ENCODE assay signal across 8 mouse cellular contexts in genomic region chr3:88139243-88140177, GRCm38 (mm10). TPM values are rescaled to one million over a fixed set of nuclear protein-coding genes. Genes with fewer than 3 reads are reported as not detected.
A peak's percentile ranks its signal among the peaks of the same experiment; 100 is the strongest.
DNase-seq lines count a peak whose midpoint lies in the region; ATAC-seq and TF ChIP-seq lines count a peak whose summit lies in the region.

No protein-coding gene starts in this region.

- no peak for TF ChIP-seq CTCF in liver, adult 2 months (IDR thresholded peaks at IDR 0.05; ENCODE audit: low read depth, low read length)

- no peak for TF ChIP-seq POLR2A in liver, adult 2 months (IDR thresholded peaks at IDR 0.05; ENCODE audit: extremely low read depth, insufficient read depth, low read length)

- H3K9me3 ChIP-seq in midbrain, embryonic 15.5 days = no peaks in the 10 kb centered on the region

- peak overlapping the region; percentile 93 for H3K9ac ChIP-seq in liver, adult 2 months (ENCODE audit: low read depth, low read length)
- H3K9ac ChIP-seq in midbrain, embryonic 15.5 days = peak overlapping the region; percentile 36; the same call in 1 of the 2 replicates

- no peaks in the 10 kb centered on the region for H3K36me3 ChIP-seq in liver, adult 2 months (ENCODE audit: control insufficient read depth, insufficient read depth, low read length)
- no peaks in the 10 kb centered on the region for H3K36me3 ChIP-seq in midbrain, embryonic 15.5 days (replicated peaks)

- H3K4me3 ChIP-seq in liver, adult 2 months (ENCODE audit: insufficient read depth, low read depth, low read length) = peak overlapping the region; percentile 89
- H3K4me3 ChIP-seq in midbrain, embryonic 15.5 days = peak overlapping the region; percentile 43

- peaks cover 27% of the 10 kb centered on the region for H3K4me1 ChIP-seq in liver, adult 2 months (ENCODE audit: control insufficient read depth, insufficient read depth, low read length)
- H3K4me1 ChIP-seq in midbrain, embryonic 15.5 days = peaks cover 42% of the 10 kb centered on the region

- WGBS in liver, adult 2 months = 33% methylated on average over 25 of the region's 25 CpGs
- 17% methylated on average over 25 of the region's 25 CpGs for WGBS in midbrain, embryonic 15.5 days

- peak; percentile 45 for DNase-seq in liver, adult 2 months (ENCODE audit: extremely low read depth, low read depth, low spot score)
- DNase-seq in liver = no peak
- DNase-seq in heart, adult 9 months (ENCODE audit: low spot score in 2 of 2) = peak; percentile 38 to 39
- DNase-seq in kidney, postnatal 25 days = peak; percentile 37 to 58
- DNase-seq in gastrocnemius, adult 18-20 months (ENCODE audit: low spot score) = no peak

- peak overlapping the region; percentile 88 for H3K4me2 ChIP-seq in midbrain, embryonic 15.5 days

- peak; percentile 27; the same call in 1 of the 2 replicates for ATAC-seq in cerebellum, adult (ENCODE audit: insufficient number of reproducible peaks, low FRiP score, low TSS enrichment)
- no peak for ATAC-seq in midbrain, embryonic 15.5 days (replicated peaks)
- no peak; the same call in 1 of the 2 replicates for ATAC-seq in frontal cortex, adult (ENCODE audit: low TSS enrichment)

- no peaks in the 10 kb centered on the region for H3K27me3 ChIP-seq in liver, adult 2 months (ENCODE audit: control insufficient read depth, insufficient read depth, low read length)
- peaks cover 18% of the 10 kb centered on the region for H3K27me3 ChIP-seq in midbrain, embryonic 15.5 days (replicated peaks)

- peaks cover 20% of the 10 kb centered on the region; the same call in 1 of the 2 replicates for H3K79me2 ChIP-seq in liver, adult 2 months (ENCODE audit: control insufficient read depth, insufficient read depth, low read length)

- peak overlapping the region; percentile 100 for H3K27ac ChIP-seq in liver, adult 2 months (replicated peaks; ENCODE audit: insufficient read depth, low read depth, low read length)
- H3K27ac ChIP-seq in midbrain, embryonic 15.5 days = peak overlapping the region; percentile 69

RNA-seq across cellular contexts. Expression of gene Mef2d, which starts 2.7 kb away (rescaled TPM):
- total RNA-seq in liver, adult 2 months (2014; rRNA removed) = 3.7 and 6.2 TPM in 2 replicates
- polyA plus RNA-seq in liver, adult 2 months (2012; rRNA removed) = 17.7 and 22.2 TPM in 2 replicates
- polyA plus RNA-seq in midbrain, embryonic 15.5 days (2015; fragmentation: Nextera tagmentation; extraction: Ambion mirVana) = 23.2 and 25.3 TPM in 2 replicates
- total RNA-seq in gastrocnemius, adult 18-20 months (2021) = 100 to 1,000 TPM; 174 to 196 TPM

RNA-seq across cellular contexts. Expression of gene Iqgap3, which starts 57.7 kb away (rescaled TPM):
- total RNA-seq in liver, adult 2 months (2014; rRNA removed) = 0.18 and 0.40 TPM in 2 replicates
- 0.16 and 0.27 TPM in 2 replicates for polyA plus RNA-seq in liver, adult 2 months (2012; rRNA removed)
- polyA plus RNA-seq in midbrain, embryonic 15.5 days (2015; fragmentation: Nextera tagmentation; extraction: Ambion mirVana) = 2.7 and 3.0 TPM in 2 replicates
- total RNA-seq in gastrocnemius, adult 18-20 months (2021) = under 1 TPM; 0.21 to 0.39 TPM

Comparison
In these comparisons a context has a peak if more than half of its experiments do, and no peak if none do; other contexts are left out.
1. DNase-seq: peak in liver, adult 2 months (single experiment), heart, adult 9 months (2 of 2) and kidney, postnatal 25 days (2 of 2); none in liver (single experiment) and gastrocnemius, adult 18-20 months (single experiment).
2. RNA of gene Mef2d, which starts 2.7 kb away (total RNA-seq): 174 to 196 TPM in gastrocnemius, adult 18-20 months; 3.7 to 6.2 TPM in liver, adult 2 months; every median in the first group is over 10 times any median in the second.